Mouse (Mus musculus) ES-E14 (cell line): ENCODE measurements around the gene Rreb1. TPM values are rescaled to one million over a fixed set of nuclear protein-coding genes. Genes with fewer than 3 reads are reported as not detected.
A peak's percentile ranks its signal among the peaks of the same experiment; 100 is the strongest.

Experiments
- DNase-seq: peaks from one replicate; pipeline ENCODE4 v3.0.0-alpha.2; 2013; ENCODE audit warnings: low read depth, low spot score
- H3K27ac ChIP-seq: 2 replicates; pipeline ENCODE4 v1.5.1; 2012; ENCODE audit warnings: low read depth, mild to moderate bottlenecking, low read length, moderate library complexity, mixed read lengths; ENCODE audit not compliant: poor library complexity, insufficient read depth, severe bottlenecking
- H3K36me3 ChIP-seq: 2 replicates; pipeline ENCODE4 v1.6.1; 2012; ENCODE audit warnings: mild to moderate bottlenecking, low read length, moderate library complexity, mixed read lengths; ENCODE audit not compliant: control insufficient read depth, poor library complexity, insufficient read depth, severe bottlenecking
- H3K4me1 ChIP-seq, 2 experiments: fragments of 150-350 bp in 1 of 2; sonication (generic) in 1 of 2; 2 replicates each; pipeline ENCODE4 v1.6.1; 2012; ENCODE audit warnings: low read length in 2 of 2, mild to moderate bottlenecking in 1 of 2, mixed read lengths in 1 of 2; ENCODE audit not compliant: control insufficient read depth in 2 of 2, insufficient read depth in 2 of 2, poor library complexity in 1 of 2
- H3K4me3 ChIP-seq, 2 experiments: fragments of 150-350 bp in 1 of 2; sonication (generic) in 1 of 2; 2 replicates each; pipeline ENCODE4 v1.5.1; 2012; ENCODE audit warnings: low read length in 2 of 2, low read depth in 1 of 2, mild to moderate bottlenecking in 1 of 2, mixed read lengths in 1 of 2; ENCODE audit not compliant: insufficient read depth in 1 of 2, poor library complexity in 1 of 2, severe bottlenecking in 1 of 2
- H3K9ac ChIP-seq: 2 replicates; pipeline ENCODE4 v1.6.1; 2012; ENCODE audit warnings: low read depth, mild to moderate bottlenecking, low read length, mixed read lengths; ENCODE audit not compliant: poor library complexity, insufficient read depth, severe bottlenecking
- H3K9me3 ChIP-seq: fragments of 150-350 bp; sonication (generic); 2 replicates; pipeline ENCODE4 v1.6.1; 2012; ENCODE audit warnings: low read depth, mild to moderate bottlenecking, low read length; ENCODE audit not compliant: control insufficient read depth, insufficient read depth
- CHD2 ChIP-seq: IDR thresholded peaks from 2 replicates; pipeline ENCODE4 v1.6.1; 2014; ENCODE audit warnings: mild to moderate bottlenecking, low read depth, low read length, inconsistent platforms
- HCFC1 ChIP-seq: IDR thresholded peaks from 2 replicates; pipeline ENCODE4 v1.6.1; 2012; ENCODE audit warnings: low read length, inconsistent platforms, borderline replicate concordance; ENCODE audit not compliant: insufficient read depth
- MAFK ChIP-seq: IDR thresholded peaks from 2 replicates; pipeline ENCODE4 v1.6.1; 2014; ENCODE audit warnings: mild to moderate bottlenecking, low read depth, low read length, inconsistent platforms; ENCODE audit not compliant: insufficient read depth
- ZC3H11A ChIP-seq: IDR thresholded peaks from 2 replicates; pipeline ENCODE4 v1.6.1; 2012; ENCODE audit warnings: low read depth, mild to moderate bottlenecking, inconsistent platforms, low read length, borderline replicate concordance
- ZNF384 ChIP-seq: IDR thresholded peaks from 2 replicates; pipeline ENCODE4 v1.6.1; 2012; ENCODE audit warnings: low read depth, low read length, inconsistent platforms
- in situ Hi-C, 2 experiments: fragments of 600-800 bp; cut with MboI; formaldehyde crosslinking; loops; one replicate each; pipeline ENCODE4 v1.15.1; 2025; ENCODE audit warnings: low sequenced_read_pairs in 2 of 2, inconsistent platforms in 1 of 2; ENCODE audit not compliant: unreplicated experiment in 2 of 2
- total RNA-seq: library from RNA; depleted of rRNA; stranded (reverse); fragments of 300-350 nt; gene quantifications from 2 replicates; pipeline ENCODE4 v1.2.3, GENCODE M21; 2012

The Rreb1 gene
- total RNA-seq, 1 experiment: 14.7 TPM

- no peak for DNase-seq
- in situ Hi-C loops: loop anchor here in 1 of 2 experiments (10.0 kb wide), 1 partner anchor 60 kb away; no protein-coding TSS in a partner anchor
- TF ChIP-seq CHD2: no peak
- TF ChIP-seq MAFK: no peak
- TF ChIP-seq HCFC1: no peak
- TF ChIP-seq ZC3H11A: no peak
- no peak for TF ChIP-seq ZNF384
- no peaks in the 10 kb centered on the region for H3K36me3 ChIP-seq
- H3K9me3 ChIP-seq: no peaks in the 10 kb centered on the region
- peaks cover 0 to 8% of the 10 kb centered on the region in 2 experiments; a peak in 2 of 4 replicates for H3K4me1 ChIP-seq
- no peak overlapping the region for H3K27ac ChIP-seq
- H3K9ac ChIP-seq: no peak overlapping the region
- no peak overlapping the region for H3K4me3 ChIP-seq
Observed at GRCm38 (mm10) chr13:37824331-37824920, 46.2 kb downstream of the Rreb1 start.

DNA sequence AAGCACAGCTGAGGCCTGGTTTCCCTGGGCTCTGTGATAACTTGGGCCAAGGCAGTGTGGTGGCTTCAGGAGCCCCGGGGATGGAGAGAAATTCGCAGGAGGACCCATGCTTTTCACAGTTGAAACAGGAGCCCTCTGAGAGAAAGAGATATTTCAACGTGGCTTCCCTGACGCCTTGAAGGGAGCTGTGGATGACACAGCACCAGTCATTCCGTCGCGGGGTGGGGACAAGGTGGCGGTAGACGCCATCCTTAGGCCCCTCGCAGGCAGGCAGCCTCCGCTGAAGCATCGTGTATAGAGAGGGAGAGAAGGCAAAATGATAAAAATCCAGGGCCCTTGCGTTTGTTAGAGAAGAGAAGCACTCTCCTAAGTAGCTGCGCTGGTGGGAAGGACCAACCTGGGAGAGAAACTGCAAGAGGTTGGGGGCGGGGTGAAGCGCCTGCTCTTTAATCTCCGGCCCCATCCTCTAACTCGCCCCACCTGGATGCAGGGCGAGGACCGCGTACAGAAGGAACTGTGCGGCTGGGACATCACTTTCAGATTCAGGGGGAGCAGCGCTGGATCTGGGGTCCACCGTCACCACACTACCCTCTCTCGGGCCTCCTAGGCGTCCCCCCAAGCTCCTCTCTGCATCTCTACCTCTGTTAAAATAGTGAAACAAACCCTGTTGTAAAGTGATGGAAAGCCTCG lies 46.9 kb downstream of the Rreb1 start:
- no peak for TF ChIP-seq ZC3H11A
- no peak for TF ChIP-seq HCFC1
- TF ChIP-seq CHD2: no peak
- TF ChIP-seq MAFK: no peak
- TF ChIP-seq ZNF384: no peak
- H3K36me3 ChIP-seq: no peaks in the 10 kb centered on the region
- H3K9me3 ChIP-seq: no peaks in the 10 kb centered on the region
- H3K27ac ChIP-seq: no peak overlapping the region
- H3K9ac ChIP-seq: no peak overlapping the region
- H3K4me3 ChIP-seq: peak overlapping the region; percentile 93 to 97
- H3K4me1 ChIP-seq: peaks cover 0 to 8% of the 10 kb centered on the region in 2 experiments; a peak in 2 of 4 replicates
- no peak for DNase-seq
- in situ Hi-C loops: loop anchor here in 1 of 2 experiments (10.0 kb wide), 1 partner anchor 60 kb away; no protein-coding TSS in a partner anchor

DNA sequence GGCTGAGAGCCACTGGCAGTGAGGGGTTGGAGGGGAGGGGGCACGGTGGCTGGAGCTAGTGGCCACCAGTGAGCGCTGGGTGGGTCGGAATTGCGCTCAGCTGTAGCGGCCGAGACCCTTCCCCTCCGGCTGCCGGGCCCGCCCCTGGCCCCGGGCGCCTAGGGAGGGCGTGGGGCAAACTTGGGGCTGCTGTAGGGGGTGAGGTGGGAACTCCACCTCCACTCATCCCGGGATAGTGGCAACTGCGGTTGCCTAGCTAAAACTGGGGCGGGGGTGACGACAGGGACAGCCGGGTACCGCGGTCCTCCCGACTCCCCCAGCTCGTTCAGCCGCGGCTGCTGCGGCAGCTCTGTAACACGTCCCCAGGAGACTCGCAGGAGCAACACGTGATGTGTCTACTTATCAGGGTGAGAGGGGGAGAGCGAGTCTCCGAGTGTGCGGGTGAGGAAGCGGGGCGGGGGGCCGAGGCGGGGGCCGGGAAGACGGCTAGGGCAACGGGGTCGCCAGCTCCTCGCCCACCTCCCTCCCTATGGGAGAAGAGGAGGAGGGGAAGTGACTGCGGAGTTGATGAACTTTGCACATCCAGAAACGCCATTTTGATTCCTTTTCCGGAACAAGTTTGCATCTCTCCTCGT lies 47.6 kb downstream of the Rreb1 start:
- TF ChIP-seq CHD2: no peak
- no peak for TF ChIP-seq ZC3H11A
- TF ChIP-seq MAFK: no peak
- no peak for TF ChIP-seq HCFC1
- no peak for TF ChIP-seq ZNF384
- Histone ChIP-seq H3K9ac (peak overlapping the region; percentile 72), H3K4me1 (peaks cover 0 to 11% of the 10 kb centered on the region in 2 experiments; a peak in 2 of 4 replicates), H3K4me3 (peak overlapping the region; percentile 93 to 97), H3K9me3 (no peaks in the 10 kb centered on the region), H3K36me3 (no peaks in the 10 kb centered on the region), H3K27ac (0 out of 2 replicates have a peak overlapping the region, but pooled peaks have one; percentile 26)
- DNase-seq: no peak
- in situ Hi-C loops: loop anchor here in 1 of 2 experiments (10.0 kb wide), 1 partner anchor 61 kb away; no protein-coding TSS in a partner anchor

DNA sequence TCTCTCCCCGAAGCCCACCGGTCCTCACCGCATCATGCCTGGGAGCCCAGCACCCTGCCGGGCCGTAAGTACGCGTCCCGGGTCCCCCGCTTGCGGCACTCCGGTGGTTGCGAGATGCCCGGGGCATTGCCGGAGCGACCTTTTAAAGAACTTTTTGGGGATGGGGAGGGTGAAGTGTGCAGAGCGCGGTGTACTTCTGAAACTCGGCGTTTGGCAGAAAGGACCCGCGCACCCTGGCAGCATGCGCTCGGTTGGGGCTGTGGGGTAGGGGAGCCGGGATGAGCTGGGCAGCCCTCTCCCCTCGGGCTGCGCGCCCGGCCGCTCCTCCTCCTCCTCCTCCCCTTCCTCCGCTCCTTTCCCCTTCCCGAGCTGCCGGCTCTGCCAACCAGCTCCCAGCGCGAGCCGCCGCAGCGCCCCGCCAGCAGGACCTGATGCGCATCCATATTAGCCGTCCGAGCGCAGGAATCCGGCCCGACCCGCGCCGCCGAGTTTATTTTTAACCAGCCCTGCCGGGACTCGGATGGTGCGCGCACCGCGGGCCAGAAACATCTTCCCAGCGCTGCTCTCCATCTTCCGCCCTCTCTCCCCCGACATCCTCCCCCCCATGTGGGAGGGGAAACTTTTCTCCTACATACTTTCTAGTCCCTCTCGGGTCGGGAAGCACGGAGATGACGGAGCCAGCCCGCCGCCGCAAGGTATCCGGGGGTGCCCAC lies 48.2 kb downstream of the Rreb1 start:
- DNase-seq: no peak
- Histone ChIP-seq H3K4me1 (peaks cover 2 to 15% of the 10 kb centered on the region in 2 experiments; a peak in 3 of 4 replicates), H3K36me3 (no peaks in the 10 kb centered on the region), H3K4me3 (peak overlapping the region; percentile 93 to 97), H3K27ac (peak overlapping the region; percentile 26; the same call in 1 of the 2 replicates), H3K9me3 (no peaks in the 10 kb centered on the region), H3K9ac (peak overlapping the region; percentile 72)
- peak; percentile 24; the same call in 1 of the 2 replicates for TF ChIP-seq HCFC1
- TF ChIP-seq CHD2: no peak
- no peak for TF ChIP-seq ZNF384
- in situ Hi-C loops: loop anchor here in 1 of 2 experiments (10.0 kb wide), 1 partner anchor 62 kb away; no protein-coding TSS in a partner anchor
